Mouse (Mus musculus): ENCODE results near the gene Gm42688. TPM values are rescaled to one million over a fixed set of nuclear protein-coding genes. Genes with fewer than 3 reads are reported as not detected.
A peak's percentile ranks its signal among the peaks of the same experiment; 100 is the strongest.

Gm42688 gene
- polyA plus RNA-seq, 1 experiment from 2014 or later, result 2.1 TPM

DNA sequence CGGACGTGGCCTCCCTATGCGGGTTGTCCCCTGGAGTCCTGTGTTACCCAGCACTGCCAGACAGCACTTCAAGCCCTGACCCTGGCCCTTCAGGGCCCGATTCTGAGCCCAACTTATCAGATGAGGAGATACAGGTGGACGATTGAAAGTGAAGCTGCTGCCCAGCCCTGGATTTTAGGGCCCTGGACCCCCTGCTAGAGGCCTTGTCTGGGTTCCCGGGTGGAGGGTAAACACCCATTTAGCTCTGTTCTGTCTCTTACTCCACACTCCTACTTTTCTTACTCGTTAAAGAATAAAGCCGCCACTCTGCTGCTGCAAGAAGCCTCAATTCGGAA lies 13.5 kb upstream of the Gm42688 start:
- Histone ChIP-seq H3K27ac (replicated peaks) (no peak overlapping the region), H3K27me3 (replicated peaks; ENCODE audit: low read depth, poor library complexity, severe bottlenecking) (peaks cover 97% of the 10 kb centered on the region), H3K9me3 (no peaks in the 10 kb centered on the region), H3K4me3 (peak overlapping the region; percentile 49), H3K4me1 (peaks cover 49% of the 10 kb centered on the region), H3K36me3 (replicated peaks) (peaks cover under 1% of the 10 kb centered on the region; the same call in 1 of the 2 replicates)
- DNase-seq (ENCODE audit: low spot score), result no peak
- 3% methylated on average over 9 of the region's 9 CpGs for WGBS

DNA sequence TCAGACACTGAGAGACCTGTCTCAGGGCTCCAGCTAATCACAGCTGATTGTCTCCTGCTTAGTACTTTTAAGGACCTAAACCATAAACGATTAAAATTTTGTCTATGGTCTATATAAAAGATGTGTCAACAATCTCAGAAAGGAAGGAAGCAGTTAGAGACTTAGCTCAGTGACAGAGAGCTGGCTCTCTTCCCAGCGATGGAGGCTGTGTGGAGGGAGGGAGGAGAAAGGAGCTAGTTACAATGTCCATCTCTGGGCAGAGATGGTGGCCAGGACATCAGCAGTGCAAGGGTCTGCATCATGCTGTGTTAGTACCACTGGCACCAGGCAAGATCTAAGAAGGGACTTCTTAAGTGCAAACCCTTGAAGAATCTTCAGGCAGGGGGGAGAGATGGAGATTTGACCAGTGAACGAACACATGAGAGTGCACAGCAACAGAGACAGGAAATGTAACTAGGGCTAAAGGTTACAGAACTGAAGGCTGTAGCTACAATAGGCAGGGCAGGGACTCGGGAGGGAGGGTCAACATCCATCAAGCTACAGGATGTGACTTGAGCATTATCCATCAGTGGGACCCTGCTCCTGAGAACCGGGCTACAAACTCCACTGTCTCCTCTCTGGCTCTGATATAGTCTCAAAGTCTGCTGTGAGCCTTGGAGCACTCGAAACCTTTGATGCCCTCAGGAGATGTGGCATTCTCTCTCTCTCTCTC lies 8.8 kb upstream of the Gm42688 start:
- no peak overlapping the region for H3K4me3 ChIP-seq
- no peak for DNase-seq (ENCODE audit: low spot score)
- 45% methylated on average over 6 of the region's 6 CpGs for WGBS
- 0 out of 2 replicates have a peak, but pooled peaks cover 5% of the 10 kb centered on the region for H3K9me3 ChIP-seq
- no peak overlapping the region for H3K27ac ChIP-seq (replicated peaks)
- H3K27me3 ChIP-seq (replicated peaks; ENCODE audit: low read depth, poor library complexity, severe bottlenecking), result peaks cover 66% of the 10 kb centered on the region
- H3K36me3 ChIP-seq (replicated peaks), result no peaks in the 10 kb centered on the region
- peaks cover 12% of the 10 kb centered on the region for H3K4me1 ChIP-seq

DNA sequence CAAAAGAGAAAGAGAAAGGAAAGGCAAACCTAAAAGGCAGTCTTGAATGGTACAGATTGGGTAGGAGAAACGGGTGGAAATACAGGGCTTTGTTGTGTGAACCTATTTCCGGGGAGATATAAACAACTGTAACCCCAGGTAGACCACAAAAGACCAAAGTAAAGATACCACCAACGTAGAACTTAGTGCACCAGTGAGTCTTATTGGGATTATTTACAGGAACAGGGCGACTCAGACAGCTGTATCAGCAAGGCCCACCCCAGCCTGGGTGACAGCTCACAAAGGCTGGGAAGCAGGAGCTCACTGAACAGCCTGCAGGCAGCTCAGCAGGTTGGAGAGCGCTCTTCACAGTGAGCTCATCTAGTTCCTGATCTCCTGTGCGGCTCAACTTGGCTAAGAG lies 5.4 kb upstream of the Gm42688 start:
- 43% methylated on average over 6 of the region's 6 CpGs for WGBS
- H3K27me3 ChIP-seq (replicated peaks; ENCODE audit: low read depth, poor library complexity, severe bottlenecking), result peaks cover 53% of the 10 kb centered on the region
- 0 out of 2 replicates have a peak, but pooled peaks cover 5% of the 10 kb centered on the region for H3K9me3 ChIP-seq
- H3K27ac ChIP-seq (replicated peaks), result no peak overlapping the region
- peaks cover 6% of the 10 kb centered on the region for H3K4me1 ChIP-seq
- H3K4me3 ChIP-seq, result no peak overlapping the region
- no peak for DNase-seq (ENCODE audit: low spot score)
- no peaks in the 10 kb centered on the region for H3K36me3 ChIP-seq (replicated peaks)

DNA sequence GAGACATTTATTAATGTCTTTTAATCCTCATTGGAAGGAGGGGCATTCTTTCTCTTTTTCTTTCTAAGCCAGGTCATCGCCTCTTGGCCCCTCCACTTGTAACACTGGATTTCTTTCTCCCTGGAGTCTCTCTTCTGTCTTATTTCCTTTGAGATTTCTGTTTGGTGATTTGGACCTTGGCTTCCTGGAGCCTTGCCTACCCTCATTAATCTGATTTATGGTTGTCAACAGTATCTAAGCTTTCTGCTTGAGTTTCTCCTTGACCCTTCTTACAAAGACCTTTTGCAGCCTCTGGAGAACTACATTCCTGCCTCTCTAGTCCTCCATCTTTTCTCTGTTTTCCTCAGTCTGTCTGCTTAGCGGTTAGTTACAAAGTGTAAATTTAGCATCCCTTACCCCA lies 3.0 kb upstream of the Gm42688 start:
- 73% methylated on average over 2 of the region's 2 CpGs for WGBS
- Histone ChIP-seq H3K9me3 (0 out of 2 replicates have a peak, but pooled peaks cover 5% of the 10 kb centered on the region), H3K27ac (replicated peaks) (no peak overlapping the region), H3K4me3 (no peak overlapping the region), H3K36me3 (replicated peaks) (no peaks in the 10 kb centered on the region), H3K27me3 (replicated peaks; ENCODE audit: low read depth, poor library complexity, severe bottlenecking) (peaks cover 45% of the 10 kb centered on the region), H3K4me1 (peaks cover 24% of the 10 kb centered on the region)
- no peak for DNase-seq (ENCODE audit: low spot score)

DNA sequence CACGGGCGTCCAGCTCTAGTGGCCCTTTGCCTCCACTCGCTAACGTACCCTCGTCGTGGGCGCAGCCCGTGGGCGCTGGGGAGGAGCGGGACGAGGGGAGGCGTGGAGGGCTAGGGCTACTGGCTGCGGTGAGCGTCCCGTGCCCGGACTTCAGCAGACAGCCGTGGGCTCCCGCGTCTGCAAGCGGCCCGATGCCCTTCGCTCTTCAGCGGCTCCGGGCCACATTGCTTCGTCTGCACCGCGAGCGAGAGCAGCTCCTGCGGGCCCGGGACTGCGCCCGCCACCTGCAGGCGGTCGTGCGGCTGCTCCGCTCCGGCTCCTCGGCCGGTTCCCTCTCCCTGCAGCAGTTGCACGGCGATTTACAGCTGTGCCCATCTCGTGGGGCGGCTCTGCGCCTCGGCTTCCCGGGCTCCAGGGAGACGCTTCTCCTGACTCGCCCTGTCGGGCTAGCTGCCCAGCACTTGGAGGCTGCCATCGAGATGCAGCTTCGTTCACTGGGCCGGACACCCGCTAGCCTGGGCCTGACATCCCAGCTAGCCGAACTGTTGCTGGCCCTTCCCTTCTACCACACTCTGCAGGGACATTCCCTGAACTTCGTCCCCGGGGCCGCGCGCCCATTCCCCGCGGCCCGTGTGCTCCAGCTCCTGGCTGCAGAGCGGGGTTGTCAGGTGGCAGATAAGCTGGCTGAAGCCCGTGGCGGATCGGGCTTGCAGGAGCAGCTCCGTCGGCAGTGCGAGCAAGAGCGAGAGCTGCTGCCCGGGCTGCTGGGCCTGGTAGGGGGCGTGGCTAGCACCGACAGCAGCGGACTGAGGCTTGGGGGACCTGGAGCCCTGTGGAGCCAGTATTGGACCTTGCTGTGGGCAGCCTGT lies 505 bp downstream of the Gm42688 start:
- H3K27ac ChIP-seq (replicated peaks), result peak overlapping the region; percentile 87
- peak overlapping the region; percentile 84 for H3K4me3 ChIP-seq
- DNase-seq (ENCODE audit: low spot score), result peak; percentile 81
- WGBS, result under 1% methylated on average over 74 of the region's 74 CpGs
- no peaks in the 10 kb centered on the region for H3K9me3 ChIP-seq
- peaks cover 13% of the 10 kb centered on the region for H3K36me3 ChIP-seq (replicated peaks)
- H3K4me1 ChIP-seq, result peaks cover 26% of the 10 kb centered on the region
- peaks cover 32% of the 10 kb centered on the region for H3K27me3 ChIP-seq (replicated peaks; ENCODE audit: low read depth, poor library complexity, severe bottlenecking)

DNA sequence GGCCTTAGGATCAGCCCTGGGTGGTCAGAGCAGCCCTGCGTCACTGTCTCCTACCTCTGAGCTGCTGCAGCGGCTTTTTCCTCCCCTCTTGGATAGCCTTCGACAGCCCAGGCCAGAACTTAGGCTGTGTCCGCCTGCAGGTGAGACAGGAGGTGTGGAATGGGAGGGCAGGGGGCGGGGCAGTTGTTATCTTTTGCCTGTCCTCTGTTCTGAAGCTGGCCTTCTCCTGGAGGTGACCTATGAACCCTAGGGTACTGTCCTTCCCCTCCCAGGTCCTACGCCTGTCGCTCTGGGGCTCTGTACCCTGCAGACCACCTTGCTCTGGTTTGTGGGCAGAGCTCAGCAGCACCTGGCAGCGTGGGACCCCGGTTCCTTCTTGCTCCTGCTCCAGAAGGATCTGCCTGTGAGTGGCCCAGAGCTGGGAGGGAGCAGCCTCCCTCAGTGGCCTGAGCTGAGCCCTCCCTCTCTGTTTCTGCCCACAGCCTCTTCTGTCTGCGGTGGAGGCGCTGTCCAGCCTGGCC lies 1.8 kb downstream of the Gm42688 start:
- 38% methylated on average over 11 of the region's 11 CpGs for WGBS
- Histone ChIP-seq H3K9me3 (no peaks in the 10 kb centered on the region), H3K36me3 (replicated peaks) (peaks cover 16% of the 10 kb centered on the region), H3K27me3 (replicated peaks; ENCODE audit: low read depth, poor library complexity, severe bottlenecking) (peaks cover 32% of the 10 kb centered on the region), H3K4me1 (peaks cover 35% of the 10 kb centered on the region), H3K4me3 (peak overlapping the region; percentile 84), H3K27ac (replicated peaks) (no peak overlapping the region)
- no peak for DNase-seq (ENCODE audit: low spot score)

DNA sequence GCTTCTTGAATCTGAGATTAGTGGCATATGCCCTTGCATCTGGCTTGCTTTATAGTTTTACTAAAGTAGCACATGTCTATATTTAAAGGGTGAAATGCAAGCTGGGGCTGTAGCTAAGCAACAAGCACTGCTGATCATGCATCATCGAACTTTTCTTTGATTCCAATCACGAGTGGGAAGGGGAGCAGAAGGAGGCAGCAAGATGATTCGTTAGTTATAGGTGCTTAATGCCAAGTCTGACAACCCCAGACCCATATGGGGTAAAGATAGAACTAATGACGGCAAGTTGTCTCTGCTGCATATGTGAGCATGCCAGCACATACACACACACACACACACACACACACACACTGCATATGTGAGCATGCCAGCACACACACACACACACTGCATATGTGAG lies 2.7 kb downstream of the Gm42688 start:
- WGBS, result 76% methylated on average over 4 of the region's 4 CpGs
- no peak for DNase-seq (ENCODE audit: low spot score)
- Histone ChIP-seq H3K4me1 (peaks cover 41% of the 10 kb centered on the region), H3K27me3 (replicated peaks; ENCODE audit: low read depth, poor library complexity, severe bottlenecking) (peaks cover 26% of the 10 kb centered on the region), H3K9me3 (no peaks in the 10 kb centered on the region), H3K27ac (replicated peaks) (no peak overlapping the region), H3K36me3 (replicated peaks) (peaks cover 16% of the 10 kb centered on the region), H3K4me3 (no peak overlapping the region)

DNA sequence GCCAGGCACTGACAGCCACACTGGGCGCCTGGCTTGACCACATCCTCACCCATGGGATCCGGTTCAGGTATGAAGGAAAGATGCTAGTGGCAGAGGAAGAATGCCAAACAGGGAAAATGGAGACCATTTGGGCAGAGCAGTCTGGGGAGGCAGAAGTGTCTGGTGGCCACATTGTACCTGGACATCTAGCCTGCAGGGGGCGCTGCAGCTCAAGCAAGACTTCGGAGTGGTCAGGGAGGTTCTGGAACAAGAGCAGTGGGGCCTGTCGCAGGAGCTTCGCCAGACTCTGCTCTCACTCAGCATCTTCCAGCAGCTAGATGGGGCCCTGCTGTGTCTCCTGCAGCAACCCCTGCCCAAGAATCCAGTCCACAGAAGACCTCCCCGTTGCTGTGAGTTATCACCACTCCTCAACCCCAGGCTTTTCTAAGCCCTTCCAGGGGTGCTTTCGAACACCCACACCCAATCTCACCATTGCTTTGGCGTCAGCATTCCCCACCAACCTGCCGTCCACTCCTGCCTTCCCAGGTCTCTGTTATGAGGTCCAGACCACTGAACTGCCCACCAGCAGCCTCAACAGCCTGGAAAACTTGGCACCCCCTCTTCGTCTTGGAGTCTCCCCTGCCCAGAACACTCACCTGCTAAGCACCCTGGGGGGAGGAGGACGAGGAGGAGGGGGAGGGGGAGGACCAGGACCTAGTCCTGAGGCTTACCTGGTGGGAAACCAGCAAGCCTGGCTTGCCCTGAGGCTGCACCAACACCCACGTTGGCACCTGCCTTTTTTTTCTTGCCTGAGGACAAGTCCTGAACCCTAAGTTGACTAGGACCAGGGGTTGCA lies 6.4 kb downstream of the Gm42688 start:
- Histone ChIP-seq H3K4me3 (peak overlapping the region; percentile 95), H3K36me3 (replicated peaks) (peaks cover 28% of the 10 kb centered on the region), H3K4me1 (peaks cover 33% of the 10 kb centered on the region), H3K27ac (replicated peaks) (peak overlapping the region; percentile 95), H3K9me3 (no peaks in the 10 kb centered on the region), H3K27me3 (replicated peaks; ENCODE audit: low read depth, poor library complexity, severe bottlenecking) (peaks cover 8% of the 10 kb centered on the region)
- 33% methylated on average over 13 of the region's 13 CpGs for WGBS
- DNase-seq (ENCODE audit: low spot score), result peak; percentile 89

DNA sequence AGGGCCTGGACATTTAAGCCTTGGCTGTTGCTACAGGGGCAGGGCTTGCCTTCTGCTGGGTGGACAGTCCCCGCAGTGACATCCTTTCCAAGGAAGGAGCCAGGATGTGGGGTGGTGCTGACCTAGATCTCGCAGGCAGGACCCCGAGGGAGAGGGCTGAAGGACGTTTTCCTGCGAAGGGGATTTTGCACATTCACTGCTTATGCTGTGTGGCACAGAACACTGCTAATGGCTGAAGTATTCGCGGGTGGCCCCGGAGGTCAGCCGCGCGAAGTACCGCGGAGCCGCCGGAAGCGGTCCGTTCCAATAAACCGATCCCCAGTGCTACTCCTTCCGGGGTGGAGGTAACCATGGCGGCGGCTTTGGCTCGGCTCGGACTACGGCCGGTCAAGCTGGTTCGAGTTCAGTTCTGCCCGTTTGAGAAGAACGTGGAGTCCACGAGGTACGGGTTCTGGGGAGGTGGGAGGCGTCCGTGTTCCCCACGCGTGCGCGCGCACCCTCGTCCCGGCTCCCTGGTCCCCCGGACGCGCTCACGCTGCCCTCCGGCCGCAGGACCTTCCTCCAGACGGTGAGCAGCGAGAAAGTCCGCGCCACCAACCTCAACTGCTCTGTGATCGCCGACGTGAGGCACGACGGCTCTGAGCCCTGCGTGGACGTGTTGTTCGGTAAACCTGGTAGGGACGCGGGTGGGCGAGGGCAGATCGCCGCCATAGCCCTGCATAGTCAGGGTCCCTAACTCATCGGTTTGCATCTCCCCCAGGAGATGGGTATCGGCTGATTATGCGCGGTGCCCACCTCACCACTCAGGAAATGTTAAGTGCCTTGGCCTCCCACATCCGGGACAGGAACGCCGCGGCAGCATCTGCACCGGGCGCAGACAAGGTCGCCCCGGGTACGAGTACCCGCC lies 7.6 kb downstream of the Gm42688 start, which contains the start of gene Mrpl53:
TSS of gene Mrpl53 (plus strand) at position 279 of the 907 bp plus-strand sequence.
- H3K4me3 ChIP-seq, result peak within 1 kb of the TSS; percentile 95
- H3K4me1 ChIP-seq, result peaks cover 25% of the 10 kb centered on the region
- H3K27ac ChIP-seq (replicated peaks), result peak within 1 kb of the TSS; percentile 95
- H3K27me3 ChIP-seq (replicated peaks; ENCODE audit: low read depth, poor library complexity, severe bottlenecking), result no peaks in the 10 kb centered on the region; the same call in 1 of the 2 replicates
- no peaks in the 10 kb centered on the region for H3K9me3 ChIP-seq
- DNase-seq (ENCODE audit: low spot score), result peak; percentile 84
- peaks cover 28% of the 10 kb centered on the region for H3K36me3 ChIP-seq (replicated peaks)
- WGBS, result under 1% methylated on average over 76 of the region's 76 CpGs

DNA sequence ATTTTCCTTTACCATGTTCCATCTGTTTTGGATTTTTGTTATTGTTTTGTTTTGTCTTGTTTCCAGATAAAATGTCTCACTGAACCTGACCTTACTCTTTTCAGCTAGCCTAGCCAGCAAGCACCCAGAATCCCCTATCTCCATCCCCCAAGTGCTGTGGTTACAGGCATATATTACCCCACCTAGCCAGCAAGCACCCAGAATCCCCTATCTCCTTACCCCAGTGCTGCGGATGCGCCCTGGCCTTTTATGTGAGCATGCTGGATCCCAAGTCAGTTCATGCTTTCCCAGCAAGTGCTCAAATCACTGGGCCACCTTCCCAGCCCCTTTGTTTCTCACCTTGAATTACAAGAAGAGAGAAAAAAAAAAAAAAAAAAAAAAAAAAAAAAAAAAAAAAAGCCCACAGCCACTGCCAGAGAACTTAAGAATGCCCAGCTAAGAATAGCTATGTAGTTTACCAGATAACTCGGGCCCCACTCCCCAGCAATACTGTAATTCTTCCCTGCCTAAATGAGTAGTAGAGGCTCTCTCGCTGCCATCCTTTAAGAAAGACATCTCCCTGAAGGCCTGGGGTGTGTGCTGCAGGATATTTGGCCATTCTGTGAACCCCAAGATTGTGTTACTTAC lies 10.2 kb downstream of the Gm42688 start:
- Histone ChIP-seq H3K36me3 (replicated peaks) (peaks cover 20% of the 10 kb centered on the region), H3K27ac (replicated peaks) (no peak overlapping the region), H3K27me3 (replicated peaks; ENCODE audit: low read depth, poor library complexity, severe bottlenecking) (no peaks in the 10 kb centered on the region), H3K4me3 (no peak overlapping the region), H3K9me3 (no peaks in the 10 kb centered on the region), H3K4me1 (peaks cover 42% of the 10 kb centered on the region)
- WGBS, result 93% methylated on average over 4 of the region's 4 CpGs
- DNase-seq (ENCODE audit: low spot score), result no peak

Measured in embryonic facial prominence, embryonic 10.5 days (tissue).